Mouse (Mus musculus): Measurements from ENCODE around the gene Ralgapa2. TPM values are rescaled to one million over a fixed set of nuclear protein-coding genes. Genes with fewer than 3 reads are reported as not detected.

The Ralgapa2 gene
- polyA plus RNA-seq, 1 experiment from 2014 or later = 9.0 TPM

GRCm38 (mm10) chr2:146488291-146488690 is 23.9 kb downstream of the Ralgapa2 start:
- H3K27ac ChIP-seq (ENCODE audit: low read depth, low read length) = no peak overlapping the region
- H3K9me3 ChIP-seq (ENCODE audit: control insufficient read depth, low read length) = no peaks in the 10 kb centered on the region
- no peak overlapping the region for H3K4me3 ChIP-seq (ENCODE audit: low read depth, low read length)
- WGBS = 93% methylated on average over 3 of the region's 3 CpGs
- H3K4me1 ChIP-seq (ENCODE audit: control insufficient read depth, insufficient read depth, low read length) = no peaks in the 10 kb centered on the region
- no peak overlapping the region for H3K4me2 ChIP-seq
- ATAC-seq (ENCODE audit: low FRiP score) = no peak
- no peak for DNase-seq (ENCODE audit: low spot score, missing footprints)
- H3K9ac ChIP-seq (ENCODE audit: low read length) = no peak overlapping the region
- no peaks in the 10 kb centered on the region for H3K36me3 ChIP-seq (ENCODE audit: control insufficient read depth, insufficient read depth, low read length)
- H3K27me3 ChIP-seq (ENCODE audit: control insufficient read depth, insufficient read depth, low read length) = no peaks in the 10 kb centered on the region

- no peak overlapping the region for H3K27ac ChIP-seq (ENCODE audit: low read depth, low read length)
- no peak overlapping the region for H3K4me2 ChIP-seq
- no peaks in the 10 kb centered on the region for H3K4me1 ChIP-seq (ENCODE audit: control insufficient read depth, insufficient read depth, low read length)
- no peaks in the 10 kb centered on the region for H3K36me3 ChIP-seq (ENCODE audit: control insufficient read depth, insufficient read depth, low read length)
- ATAC-seq (ENCODE audit: low FRiP score) (no peak), DNase-seq (ENCODE audit: low spot score, missing footprints) (peak; percentile 19)
- no peaks in the 10 kb centered on the region for H3K27me3 ChIP-seq (ENCODE audit: control insufficient read depth, insufficient read depth, low read length)
- no peaks in the 10 kb centered on the region for H3K9me3 ChIP-seq (ENCODE audit: control insufficient read depth, low read length)
- H3K4me3 ChIP-seq (ENCODE audit: low read depth, low read length) = no peak overlapping the region
- no peak overlapping the region for H3K9ac ChIP-seq (ENCODE audit: low read length)
Observed at GRCm38 (mm10) chr2:146482859-146483258, 29.3 kb downstream of the Ralgapa2 start.

GRCm38 (mm10) chr2:146477491-146477890 is 34.7 kb downstream of the Ralgapa2 start:
- H3K4me1 ChIP-seq (ENCODE audit: control insufficient read depth, insufficient read depth, low read length) = no peaks in the 10 kb centered on the region
- ATAC-seq (ENCODE audit: low FRiP score) = no peak
- WGBS = 94% methylated on average over 4 of the region's 4 CpGs
- no peaks in the 10 kb centered on the region for H3K36me3 ChIP-seq (ENCODE audit: control insufficient read depth, insufficient read depth, low read length)
- H3K27me3 ChIP-seq (ENCODE audit: control insufficient read depth, insufficient read depth, low read length) = no peaks in the 10 kb centered on the region
- no peak overlapping the region for H3K9ac ChIP-seq (ENCODE audit: low read length)
- no peak overlapping the region for H3K27ac ChIP-seq (ENCODE audit: low read depth, low read length)
- H3K4me2 ChIP-seq = no peak overlapping the region
- no peak overlapping the region for H3K4me3 ChIP-seq (ENCODE audit: low read depth, low read length)
- DNase-seq (ENCODE audit: low spot score, missing footprints) = no peak
- no peaks in the 10 kb centered on the region for H3K9me3 ChIP-seq (ENCODE audit: control insufficient read depth, low read length)

GRCm38 (mm10) chr2:146476428-146476972 is 35.6 kb downstream of the Ralgapa2 start:
- H3K27ac ChIP-seq (ENCODE audit: low read depth, low read length) = no peak overlapping the region

GRCm38 (mm10) chr2:146476001-146476400 is 36.1 kb downstream of the Ralgapa2 start:
- H3K4me1 ChIP-seq (ENCODE audit: control insufficient read depth, insufficient read depth, low read length) = no peaks in the 10 kb centered on the region
- H3K9ac ChIP-seq (ENCODE audit: low read length) = no peak overlapping the region
- H3K4me3 ChIP-seq (ENCODE audit: low read depth, low read length) = no peak overlapping the region
- H3K27me3 ChIP-seq (ENCODE audit: control insufficient read depth, insufficient read depth, low read length) = no peaks in the 10 kb centered on the region
- H3K9me3 ChIP-seq (ENCODE audit: control insufficient read depth, low read length) = no peaks in the 10 kb centered on the region
- no peak overlapping the region for H3K4me2 ChIP-seq
- H3K36me3 ChIP-seq (ENCODE audit: control insufficient read depth, insufficient read depth, low read length) = no peaks in the 10 kb centered on the region
- ATAC-seq (ENCODE audit: low FRiP score) = no peak
- DNase-seq (ENCODE audit: low spot score, missing footprints) = peak; percentile 31
- H3K27ac ChIP-seq (ENCODE audit: low read depth, low read length) = no peak overlapping the region

More at GRCm38 (mm10) chr2:146476428-146476972, 35.6 kb downstream of the Ralgapa2 start:
- 95% methylated on average over 6 of the region's 6 CpGs for WGBS
- ATAC-seq (ENCODE audit: low FRiP score) (no peak), DNase-seq (ENCODE audit: low spot score, missing footprints) (no peak)
- no peak overlapping the region for H3K4me2 ChIP-seq
- no peaks in the 10 kb centered on the region for H3K27me3 ChIP-seq (ENCODE audit: control insufficient read depth, insufficient read depth, low read length)
- H3K9me3 ChIP-seq (ENCODE audit: control insufficient read depth, low read length) = no peaks in the 10 kb centered on the region
- H3K36me3 ChIP-seq (ENCODE audit: control insufficient read depth, insufficient read depth, low read length) = no peaks in the 10 kb centered on the region
- H3K4me1 ChIP-seq (ENCODE audit: control insufficient read depth, insufficient read depth, low read length) = no peaks in the 10 kb centered on the region
- no peak overlapping the region for H3K4me3 ChIP-seq (ENCODE audit: low read depth, low read length)
- H3K9ac ChIP-seq (ENCODE audit: low read length) = no peak overlapping the region

- Histone ChIP-seq H3K27me3 (ENCODE audit: control insufficient read depth, insufficient read depth, low read length) (no peaks in the 10 kb centered on the region), H3K9ac (ENCODE audit: low read length) (no peak overlapping the region), H3K9me3 (ENCODE audit: control insufficient read depth, low read length) (no peaks in the 10 kb centered on the region), H3K36me3 (ENCODE audit: control insufficient read depth, insufficient read depth, low read length) (no peaks in the 10 kb centered on the region), H3K4me1 (ENCODE audit: control insufficient read depth, insufficient read depth, low read length) (0 out of 2 replicates have a peak, but pooled peaks cover 2% of the 10 kb centered on the region), H3K27ac (ENCODE audit: low read depth, low read length) (no peak overlapping the region), H3K4me3 (ENCODE audit: low read depth, low read length) (no peak overlapping the region), H3K4me2 (no peak overlapping the region)
- DNase-seq (ENCODE audit: low spot score, missing footprints) = no peak
- 77% methylated on average over 5 of the region's 5 CpGs for WGBS
- no peak for ATAC-seq (ENCODE audit: low FRiP score)
Observed at GRCm38 (mm10) chr2:146470947-146471346, 41.2 kb downstream of the Ralgapa2 start.

- Histone ChIP-seq H3K4me1 (ENCODE audit: control insufficient read depth, insufficient read depth, low read length) (0 out of 2 replicates have a peak, but pooled peaks cover 2% of the 10 kb centered on the region), H3K36me3 (ENCODE audit: control insufficient read depth, insufficient read depth, low read length) (no peaks in the 10 kb centered on the region), H3K27me3 (ENCODE audit: control insufficient read depth, insufficient read depth, low read length) (no peaks in the 10 kb centered on the region), H3K9me3 (ENCODE audit: control insufficient read depth, low read length) (no peaks in the 10 kb centered on the region), H3K27ac (ENCODE audit: low read depth, low read length) (no peak overlapping the region), H3K4me3 (ENCODE audit: low read depth, low read length) (no peak overlapping the region), H3K4me2 (no peak overlapping the region), H3K9ac (ENCODE audit: low read length) (no peak overlapping the region)
- ATAC-seq (ENCODE audit: low FRiP score) (peak; percentile 46; the same call in 1 of the 2 replicates), DNase-seq (ENCODE audit: low spot score, missing footprints) (peak; percentile 86)
- WGBS = 56% methylated on average over 12 of the region's 12 CpGs
Observed at GRCm38 (mm10) chr2:146469707-146470420, 42.3 kb downstream of the Ralgapa2 start.

- 77% methylated on average over 2 of the region's 2 CpGs for WGBS
- Histone ChIP-seq H3K9ac (ENCODE audit: low read length) (no peak overlapping the region), H3K36me3 (ENCODE audit: control insufficient read depth, insufficient read depth, low read length) (no peaks in the 10 kb centered on the region), H3K27ac (ENCODE audit: low read depth, low read length) (no peak overlapping the region), H3K27me3 (ENCODE audit: control insufficient read depth, insufficient read depth, low read length) (no peaks in the 10 kb centered on the region), H3K4me2 (no peak overlapping the region), H3K4me3 (ENCODE audit: low read depth, low read length) (no peak overlapping the region), H3K4me1 (ENCODE audit: control insufficient read depth, insufficient read depth, low read length) (0 out of 2 replicates have a peak, but pooled peaks cover 2% of the 10 kb centered on the region), H3K9me3 (ENCODE audit: control insufficient read depth, low read length) (no peaks in the 10 kb centered on the region)
- DNase-seq (ENCODE audit: low spot score, missing footprints) (no peak), ATAC-seq (ENCODE audit: low FRiP score) (no peak)
Observed at GRCm38 (mm10) chr2:146468898-146469297, 43.2 kb downstream of the Ralgapa2 start.

- no peak for ATAC-seq (ENCODE audit: low FRiP score)
- no peaks in the 10 kb centered on the region for H3K9me3 ChIP-seq (ENCODE audit: control insufficient read depth, low read length)
- WGBS = 91% methylated on average over 4 of the region's 4 CpGs
- H3K36me3 ChIP-seq (ENCODE audit: control insufficient read depth, insufficient read depth, low read length) = no peaks in the 10 kb centered on the region
- no peak overlapping the region for H3K9ac ChIP-seq (ENCODE audit: low read length)
- H3K4me3 ChIP-seq (ENCODE audit: low read depth, low read length) = no peak overlapping the region
- DNase-seq (ENCODE audit: low spot score, missing footprints) = no peak
- no peak overlapping the region for H3K4me2 ChIP-seq
- no peaks in the 10 kb centered on the region for H3K27me3 ChIP-seq (ENCODE audit: control insufficient read depth, insufficient read depth, low read length)
- 0 out of 2 replicates have a peak, but pooled peaks cover 2% of the 10 kb centered on the region for H3K4me1 ChIP-seq (ENCODE audit: control insufficient read depth, insufficient read depth, low read length)
- no peak overlapping the region for H3K27ac ChIP-seq (ENCODE audit: low read depth, low read length)
Observed at GRCm38 (mm10) chr2:146468016-146468415, 44.1 kb downstream of the Ralgapa2 start.
